Mouse (Mus musculus) megakaryocyte, embryonic 14.5 days (primary cell): ENCODE data around the gene Krt34.

ENCODE experiments used
- FLI1 ChIP-seq: IDR thresholded peaks from 2 replicates; pipeline ENCODE4 v1.6.1; 2012; ENCODE audit warnings: low read length, inconsistent platforms, mixed read lengths
- GATA1 ChIP-seq: IDR thresholded peaks from 3 replicates; pipeline ENCODE4 v1.6.1; 2012; ENCODE audit warnings: mixed read lengths, low read length, inconsistent platforms, borderline replicate concordance

DNA sequence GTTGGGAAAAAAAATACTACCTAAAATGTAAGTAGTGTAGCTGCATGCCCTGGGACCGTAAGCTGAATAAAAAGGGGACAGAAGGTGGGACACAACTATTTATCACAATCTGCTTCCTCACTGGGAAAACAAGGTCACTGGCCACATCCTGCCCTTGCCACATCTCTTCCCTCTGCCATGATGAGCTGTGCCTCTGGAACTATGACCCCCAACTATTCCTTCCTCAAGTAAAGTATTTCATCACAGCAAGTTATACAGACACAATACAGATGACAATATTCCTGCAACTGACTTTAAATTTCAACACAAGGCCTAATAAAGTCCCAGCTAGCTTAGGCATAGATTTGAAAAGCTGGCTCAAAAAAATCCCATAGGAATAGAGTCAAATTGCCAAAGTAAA is 21.9 kb downstream of the Krt34 start:
- TF ChIP-seq GATA1 (no peak), FLI1 (no peak)
